Mouse (Mus musculus): ENCODE results near the gene Creld1.

DNA sequence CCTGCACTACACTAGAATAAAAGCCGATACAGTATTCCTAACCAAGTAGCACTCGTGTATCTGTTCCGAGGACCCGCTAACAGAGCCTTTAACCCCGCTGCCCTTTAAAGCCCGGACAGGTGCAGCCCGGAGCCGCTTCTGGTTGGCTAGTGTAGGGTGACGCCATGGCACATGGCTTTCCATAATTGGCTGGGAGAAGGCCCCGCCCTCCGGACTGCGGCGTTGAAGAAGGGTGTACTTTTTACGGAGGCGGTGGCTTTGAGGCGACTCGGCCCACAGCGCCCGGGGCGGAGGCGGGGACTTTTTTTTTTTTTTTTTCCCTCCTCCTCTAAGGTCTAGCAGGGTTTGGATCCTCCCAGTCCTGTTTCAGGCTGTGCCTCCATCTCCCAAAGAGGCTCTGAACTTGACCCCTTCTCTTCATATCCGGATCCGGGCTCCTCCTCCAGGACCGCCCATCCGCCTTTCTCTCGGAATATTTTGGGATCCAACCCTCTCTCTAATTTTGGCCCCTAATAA, at the start of gene Creld1:
- no peak for TF ChIP-seq CTCF (IDR thresholded peaks at IDR 0.05; ENCODE audit: extremely low read depth, insufficient read length, insufficient replicate concordance, low read depth, low read length)
- TF ChIP-seq POLR2A (IDR thresholded peaks at IDR 0.05; ENCODE audit: low read depth, low read length), result no peak; the same call in 1 of the 2 replicates

Data from small intestine, adult 2 months (tissue).